Mouse (Mus musculus) liver, postnatal 0 days (tissue): ENCODE measurements around the gene Wnt10b. TPM values are rescaled to one million over a fixed set of nuclear protein-coding genes. Genes with fewer than 3 reads are reported as not detected.
A peak's percentile ranks its signal among the peaks of the same experiment; 100 is the strongest.

Experiments
- ATAC-seq: fragments of 200-750 bp; cut with Nextera tagmentation; 2 replicates; pipeline ENCODE4 v1.8.0; 2017; ENCODE audit warnings: mild to moderate bottlenecking, moderate library complexity
- DNase-seq: peaks from one replicate; pipeline ENCODE4 v3.0.0-alpha.2; 2016
- H3K27ac ChIP-seq: fragments of 300-500 bp; sonication (generic); 2 replicates; pipeline ENCODE4 v1.5.1; 2014; ENCODE audit warnings: antibody characterized with exemption, moderate library complexity, mild to moderate bottlenecking, low read depth
- H3K27me3 ChIP-seq: fragments of 300-500 bp; sonication (generic); 2 replicates; pipeline ENCODE4 v1.6.1; 2014; ENCODE audit warnings: low read length, control low read depth, mixed read lengths; ENCODE audit not compliant: insufficient read depth
- H3K36me3 ChIP-seq: fragments of 300-500 bp; sonication (generic); replicated peaks from 2 replicates; pipeline ENCODE4 v1.6.1; 2014; ENCODE audit warnings: mild to moderate bottlenecking, control low read depth, low read length, moderate library complexity, mixed read lengths; ENCODE audit not compliant: insufficient read depth
- H3K4me1 ChIP-seq: fragments of 300-500 bp; sonication (generic); 2 replicates; pipeline ENCODE4 v1.6.1; 2014; ENCODE audit warnings: antibody characterized with exemption, mild to moderate bottlenecking, control low read depth; ENCODE audit not compliant: insufficient read depth
- H3K4me2 ChIP-seq: fragments of 300-500 bp; sonication (generic); 2 replicates; pipeline ENCODE4 v1.6.1; 2014; ENCODE audit warnings: low read depth, mild to moderate bottlenecking, low read length, moderate library complexity, mixed read lengths
- H3K4me3 ChIP-seq: fragments of 300-500 bp; sonication (generic); 2 replicates; pipeline ENCODE4 v1.5.1; 2014; ENCODE audit warnings: low read depth, low read length
- H3K9ac ChIP-seq: fragments of 300-500 bp; sonication (generic); replicated peaks from 2 replicates; pipeline ENCODE4 v1.6.1; 2014; ENCODE audit warnings: mild to moderate bottlenecking, moderate library complexity
- H3K9me3 ChIP-seq: fragments of 300-500 bp; sonication (generic); 2 replicates; pipeline ENCODE4 v1.6.1; 2016; ENCODE audit warnings: mild to moderate bottlenecking, control low read depth, low read length, mixed read lengths
- CTCF ChIP-seq: sonication (generic); IDR thresholded peaks from 2 replicates; pipeline ENCODE4 v1.5.1; 2016; ENCODE audit warnings: antibody characterized with exemption, low read depth
- EP300 ChIP-seq: IDR thresholded peaks from 2 replicates; pipeline ENCODE4 v1.6.1; 2016; ENCODE audit warnings: antibody characterized with exemption, low read depth, mild to moderate bottlenecking
- WGBS: fragments of 180-500 bp; shearing (Covaris S2); extraction: QIAGEN DNeasy Blood & Tissue Kit; methylation state at CpG from one replicate; pipeline ENCODE4 v1.1.7; 2014; ENCODE audit not compliant: insufficient replicate concordance; 5-methylcytosine and 5-hydroxymethylcytosine counted together
- polyA plus RNA-seq: library from polyadenylated mRNA; unstranded; fragments of >200 nt; fragmentation: Nextera tagmentation; extraction: Ambion mirVana; gene quantifications from 2 replicates; pipeline ENCODE4 v1.2.1, GENCODE M21; 2015

The Wnt10b gene
- polyA plus RNA-seq, 1 experiment from 2014 or later = 0.04 TPM

GRCm38 (mm10) chr15:98799396-98799795, 21.4 kb upstream of the Wnt10b start:
- TF ChIP-seq EP300 (no peak), CTCF (peak; percentile 85)
- peak; percentile 87 for DNase-seq
- Histone ChIP-seq H3K9ac (no peak overlapping the region), H3K4me3 (no peak overlapping the region), H3K27ac (no peak overlapping the region), H3K36me3 (no peaks in the 10 kb centered on the region), H3K4me1 (peaks cover 6% of the 10 kb centered on the region), H3K27me3 (peaks cover 97% of the 10 kb centered on the region), H3K4me2 (no peak overlapping the region), H3K9me3 (no peaks in the 10 kb centered on the region)
- WGBS = 13% methylated on average over 12 of the region's 12 CpGs
- ATAC-seq = peak; percentile 26; the same call in 1 of the 2 replicates

GRCm38 (mm10) chr15:98798903-98799302, 21.0 kb upstream of the Wnt10b start:
- Histone ChIP-seq H3K4me1 (peaks cover 4% of the 10 kb centered on the region), H3K27me3 (peaks cover 96% of the 10 kb centered on the region), H3K4me2 (no peak overlapping the region), H3K9me3 (no peaks in the 10 kb centered on the region), H3K9ac (no peak overlapping the region), H3K36me3 (no peaks in the 10 kb centered on the region), H3K4me3 (no peak overlapping the region), H3K27ac (no peak overlapping the region)
- no peak for ATAC-seq
- TF ChIP-seq CTCF (no peak), EP300 (no peak)
- DNase-seq = no peak
- WGBS = 48% methylated on average over 3 of the region's 3 CpGs

GRCm38 (mm10) chr15:98797835-98798492, 20.0 kb upstream of the Wnt10b start:
- no peak overlapping the region for H3K9ac ChIP-seq
- no peak overlapping the region for H3K4me2 ChIP-seq
- peaks cover 96% of the 10 kb centered on the region for H3K27me3 ChIP-seq
- no peak overlapping the region for H3K27ac ChIP-seq
- TF ChIP-seq CTCF (no peak), EP300 (no peak)
- no peaks in the 10 kb centered on the region for H3K4me1 ChIP-seq
- 8% methylated on average over 27 of the region's 28 CpGs for WGBS
- peak; percentile 13 for DNase-seq
- H3K4me3 ChIP-seq = no peak overlapping the region
- no peaks in the 10 kb centered on the region for H3K36me3 ChIP-seq
- ATAC-seq = no peak
- no peaks in the 10 kb centered on the region for H3K9me3 ChIP-seq

- no peak for TF ChIP-seq EP300
- TF ChIP-seq CTCF = no peak
- Histone ChIP-seq H3K4me2 (no peak overlapping the region), H3K9ac (no peak overlapping the region), H3K36me3 (no peaks in the 10 kb centered on the region), H3K4me3 (no peak overlapping the region), H3K27me3 (peaks cover 96% of the 10 kb centered on the region), H3K9me3 (no peaks in the 10 kb centered on the region), H3K27ac (no peak overlapping the region), H3K4me1 (peaks cover 3% of the 10 kb centered on the region; the same call in 1 of the 2 replicates)
- DNase-seq = peak; percentile 13
- ATAC-seq = no peak
- 4% methylated on average over 13 of the region's 13 CpGs for WGBS
Measured at GRCm38 (mm10) chr15:98796803-98797595, 19.0 kb upstream of the Wnt10b start.

- Histone ChIP-seq H3K9me3 (no peaks in the 10 kb centered on the region), H3K4me2 (no peak overlapping the region), H3K27me3 (peaks cover 98% of the 10 kb centered on the region), H3K27ac (no peak overlapping the region), H3K4me1 (peaks cover 15% of the 10 kb centered on the region), H3K4me3 (no peak overlapping the region), H3K36me3 (no peaks in the 10 kb centered on the region), H3K9ac (no peak overlapping the region)
- DNase-seq = no peak
- no peak for ATAC-seq
- no peak for TF ChIP-seq CTCF
- no peak for TF ChIP-seq EP300
- 3% methylated on average over 13 of the region's 13 CpGs for WGBS
Measured at GRCm38 (mm10) chr15:98793141-98793698, 15.3 kb upstream of the Wnt10b start.
